Mouse (Mus musculus): ENCODE measurements around the gene Gm17720.
"Not testable (repeated sequence)": the region's sequence is repeated elsewhere in the genome, so short reads cannot be mapped to it uniquely, and the experiment has no call there.

Gene Gm17720

GRCm38 (mm10) chr8:110039659-110040058 is 62.9 kb downstream of the Gm17720 start, which contains the start of gene Chst4:
Gene Chst4 (minus strand): TSS chr8:110039740.
- DNase-seq (ENCODE audit: low spot score in 2 of 2): no peak

DNA sequence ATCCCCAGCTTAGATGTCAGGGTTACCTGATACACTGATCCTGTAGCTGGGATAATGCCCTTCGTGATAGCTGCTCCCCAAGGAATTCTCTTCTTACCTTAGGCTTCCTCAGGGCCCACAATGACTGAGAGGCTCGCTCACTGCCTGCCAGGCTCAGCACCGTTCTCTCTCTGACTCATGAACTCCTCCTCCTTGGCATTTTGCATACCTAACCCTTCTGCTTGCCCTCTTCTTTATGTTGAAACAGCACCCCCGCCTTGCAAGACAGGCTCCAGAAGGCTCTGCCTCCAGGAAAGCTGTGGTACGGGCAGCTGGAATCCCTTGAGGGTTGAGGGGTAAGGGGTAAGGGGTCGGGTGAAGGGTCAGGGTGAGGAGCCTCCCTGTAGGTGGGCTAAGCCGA is 63.3 kb downstream of the Gm17720 start:
- DNase-seq (ENCODE audit: low spot score in 2 of 2): no peak

GRCm38 (mm10) chr8:110036156-110036555 is 66.4 kb downstream of the Gm17720 start:
- no peak for DNase-seq (ENCODE audit: low spot score in 2 of 2)

- DNase-seq (ENCODE audit: low spot score in 2 of 2): no peak
Measured at GRCm38 (mm10) chr8:110034331-110034730, 68.2 kb downstream of the Gm17720 start.

GRCm38 (mm10) chr8:110033771-110034170 is 68.8 kb downstream of the Gm17720 start:
- DNase-seq (ENCODE audit: low spot score in 2 of 2): not testable (repeated sequence)

Data from frontal cortex, postnatal 10 days (tissue).